Mouse (Mus musculus) heart, postnatal 0 days (tissue): ENCODE data around the gene Rgs7bp.

Source experiments
- CTCF ChIP-seq: IDR thresholded peaks from 2 replicates; pipeline ENCODE4 v1.5.1; 2016; ENCODE audit warnings: antibody characterized with exemption, control low read depth, low read depth
- EP300 ChIP-seq: IDR thresholded peaks from 2 replicates; pipeline ENCODE4 v1.6.1; 2016; ENCODE audit warnings: antibody characterized with exemption, low read depth

DNA sequence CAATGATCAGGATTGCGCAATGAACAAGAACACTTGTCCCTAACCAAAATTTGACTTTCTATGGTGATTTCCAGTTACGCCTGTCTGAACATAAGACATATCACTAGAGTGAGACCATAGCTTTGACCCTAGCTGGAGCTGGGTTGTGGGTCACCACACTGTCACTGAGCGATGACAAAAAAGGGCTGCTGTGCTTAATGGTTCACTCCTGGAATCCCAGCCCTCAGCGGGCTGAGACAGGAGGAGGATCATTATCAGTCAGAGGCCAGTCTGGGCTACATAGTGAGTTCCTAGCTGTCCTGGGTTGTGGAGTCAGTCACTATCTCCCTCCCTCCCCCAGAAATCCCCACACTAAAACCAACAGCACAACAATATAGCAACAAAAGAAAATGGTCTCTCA is 46.0 kb upstream of the Rgs7bp start:
- TF ChIP-seq CTCF (no peak), EP300 (no peak)
